ENCODE assay signal across 19 mouse cellular contexts in the genomic region with DNA sequence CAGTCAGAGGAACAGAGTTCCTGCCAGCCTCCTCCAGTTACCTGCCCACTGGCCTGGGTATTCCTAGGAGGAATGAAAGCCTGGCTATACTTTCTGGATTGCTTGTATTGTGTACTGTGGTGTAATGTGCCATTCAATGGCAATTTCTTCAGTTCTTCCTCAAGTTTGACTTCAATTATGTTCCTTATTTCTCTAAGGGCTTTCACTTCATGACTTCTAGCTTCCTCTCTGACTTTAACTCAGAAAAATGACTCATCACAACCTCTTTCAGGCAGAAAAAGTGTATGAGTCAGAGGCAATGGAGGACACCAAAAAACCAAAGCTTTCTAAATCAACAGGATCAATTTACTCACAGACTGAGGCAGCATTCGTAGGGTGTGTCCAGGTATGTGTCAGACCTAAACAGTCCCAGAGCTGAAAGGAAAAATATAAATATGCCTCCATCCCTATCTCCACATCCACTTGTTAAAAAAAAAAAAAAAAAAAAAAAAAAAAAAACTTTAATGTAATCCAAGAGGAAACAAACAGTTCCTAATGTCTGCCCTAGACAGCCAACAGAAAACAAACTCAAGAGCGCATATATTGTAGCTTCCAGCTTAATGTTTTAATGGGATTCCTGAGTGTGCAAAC.
A peak's percentile ranks its signal among the peaks of the same experiment; 100 is the strongest.
DNase-seq lines count a peak whose midpoint lies in the region; ATAC-seq and TF ChIP-seq lines count a peak whose summit lies in the region.
"Had no signal": no experiment of that assay in that cellular context is flagged by ENCODE, and none has a peak within 500 bp of the region (broad histone marks: within the 10 kb centered on the region; RNA-seq: fewer than 3 reads in every experiment).

No protein-coding gene starts in this region.

- no peaks in the 10 kb centered on the region for H3K4me1 ChIP-seq in CH12.LX (ENCODE audit: control insufficient read depth in 1 of 2, insufficient read depth in 2 of 2)
- no peaks in the 10 kb centered on the region for H3K4me1 ChIP-seq in thymus, adult 2 months (replicated peaks; ENCODE audit: control insufficient read depth, insufficient read depth, low read length)
- H3K4me1 ChIP-seq: embryonic facial prominence, embryonic 12.5 days; heart, embryonic 12.5 days; kidney, embryonic 15.5 days; liver, embryonic 12.5 days had no signal

- DNase-seq in 416B (ENCODE audit: low read depth) = peak; percentile 89
- DNase-seq in CH12.LX (ENCODE audit: extremely low read depth) = no peak
- DNase-seq in cerebellum, adult 9-10 months = no peak
- DNase-seq in thymus, adult 2 months = no peak
- no peak for DNase-seq in lung, postnatal 10 days
- DNase-seq: adrenal gland, adult 2 months; cerebellum, adult 11-12 months; heart, postnatal 36 days; layer of hippocampus, postnatal 36 days; left cerebral cortex, postnatal 4 days; lung, embryonic 14.5 days; right cerebral cortex, postnatal 14 days; thymus, postnatal 4 days had no signal

- TF ChIP-seq CTCF in CH12.LX (conservative IDR thresholded peaks at IDR 0.05 in 1 of 2, IDR thresholded peaks at IDR 0.05 in 1 of 2; ENCODE audit: low read depth in 2 of 2, low read length in 2 of 2) = no peak
- no peak for TF ChIP-seq CTCF in thymus, adult 2 months (IDR thresholded peaks at IDR 0.05; ENCODE audit: borderline replicate concordance, control insufficient read depth, extremely low read depth, insufficient read depth, low read length, poor library complexity)

- no peaks in the 10 kb centered on the region for H3K36me3 ChIP-seq in CH12.LX (replicated peaks in 1 of 2; ENCODE audit: control insufficient read depth in 1 of 2, insufficient read depth in 1 of 2, low read length in 1 of 2)
- no peaks in the 10 kb centered on the region for H3K36me3 ChIP-seq in thymus, adult 2 months (ENCODE audit: control insufficient read depth, insufficient read depth, low read length)
- H3K36me3 ChIP-seq: embryonic facial prominence, embryonic 12.5 days; heart, embryonic 12.5 days; kidney, embryonic 15.5 days; liver, embryonic 12.5 days had no signal

- dilution Hi-C loops in CH12.LX (cut with MboI; ENCODE audit: extremely low pct_ligation_motif_present, extremely low pct_unique_long_range_greater_than_20kb, low sequenced_read_pairs) = no loop called here

- no peak for TF ChIP-seq RAD21 in CH12.LX (IDR thresholded peaks at IDR 0.05; ENCODE audit: low read depth, low read length)

- no peak overlapping the region for H3K4me2 ChIP-seq in CH12.LX (ENCODE audit: insufficient read depth, low read depth, poor library complexity, severe bottlenecking)
- H3K4me2 ChIP-seq: embryonic facial prominence, embryonic 12.5 days; heart, embryonic 12.5 days; kidney, embryonic 15.5 days; liver, embryonic 12.5 days; lung, embryonic 14.5 days had no signal

- WGBS in thymus, adult 2 months = 94% methylated on average over 2 of the region's 2 CpGs

- TF ChIP-seq EP300 in CH12.LX (IDR thresholded peaks at IDR 0.05; ENCODE audit: low read length) = no peak

- no peak overlapping the region for H3K27ac ChIP-seq in CH12.LX (ENCODE audit: insufficient read depth, low read depth)
- no peak overlapping the region for H3K27ac ChIP-seq in thymus, adult 2 months (ENCODE audit: control insufficient read depth, insufficient read depth, low read length)
- H3K27ac ChIP-seq: embryonic facial prominence, embryonic 12.5 days; kidney, embryonic 15.5 days; liver, embryonic 12.5 days had no signal

- H3K27me3 ChIP-seq in CH12.LX (replicated peaks) = no peaks in the 10 kb centered on the region
- H3K27me3 ChIP-seq in thymus, adult 2 months (ENCODE audit: control insufficient read depth, insufficient read depth, low read length) = no peaks in the 10 kb centered on the region
- H3K27me3 ChIP-seq: embryonic facial prominence, embryonic 12.5 days; heart, embryonic 12.5 days; kidney, embryonic 15.5 days; liver, embryonic 12.5 days had no signal

- H3K9me3 ChIP-seq in CH12.LX (replicated peaks; ENCODE audit: low read length) = peaks cover 34% of the 10 kb centered on the region
- H3K9me3 ChIP-seq: embryonic facial prominence, embryonic 12.5 days; heart, embryonic 12.5 days; kidney, embryonic 15.5 days; liver, embryonic 12.5 days had no signal

- peak; percentile 80 for ATAC-seq in common myeloid progenitor, adult 5-6 weeks (replicated peaks; ENCODE audit: low read depth, poor library complexity, severe bottlenecking)
- peak; percentile 88 for ATAC-seq in megakaryocyte progenitor cell, adult 5-6 weeks (replicated peaks; ENCODE audit: poor library complexity)
- ATAC-seq: liver, embryonic 12.5 days had no signal

- TF ChIP-seq POLR2A in CH12.LX (IDR thresholded peaks at IDR 0.05; ENCODE audit: low read depth, low read length) = no peak
- no peak for TF ChIP-seq POLR2A in thymus, adult 2 months (IDR thresholded peaks at IDR 0.05; ENCODE audit: control insufficient read depth, extremely low read depth, insufficient read depth, low read length, poor library complexity)

- no peak overlapping the region for H3K4me3 ChIP-seq in CH12.LX (replicated peaks in 1 of 3; ENCODE audit: low read depth in 2 of 3, low read length in 2 of 3, poor library complexity in 1 of 3)
- H3K4me3 ChIP-seq in thymus, adult 2 months (ENCODE audit: control insufficient read depth, insufficient read depth, low read length) = no peak overlapping the region
- H3K4me3 ChIP-seq: embryonic facial prominence, embryonic 12.5 days; heart, embryonic 12.5 days; kidney, embryonic 15.5 days; liver, embryonic 12.5 days had no signal

- H3K9ac ChIP-seq in CH12.LX (ENCODE audit: insufficient read depth, low read depth) = no peak overlapping the region
- H3K9ac ChIP-seq: embryonic facial prominence, embryonic 12.5 days; heart, embryonic 12.5 days; kidney, embryonic 15.5 days; liver, embryonic 12.5 days; lung, embryonic 14.5 days had no signal

- in situ Hi-C loops in CH12.LX (cut with MboI; ENCODE audit: low pct_ligation_motif_present, low pct_unique_long_range_greater_than_20kb, low sequenced_read_pairs) = no loop called here

- no peaks in the 10 kb centered on the region for H3K79me2 ChIP-seq in CH12.LX (replicated peaks; ENCODE audit: control insufficient read depth, extremely low read depth, insufficient read depth, poor library complexity, severe bottlenecking)

TF ChIP-seq in CH12.LX, 34 proteins besides CTCF, POLR2A, EP300 and RAD21:
- TF ChIP-seq ZMIZ1 (IDR thresholded peaks at IDR 0.05; ENCODE audit: low read depth, low read length) (no peak), MYC (IDR thresholded peaks at IDR 0.05; ENCODE audit: low read depth, low read length) (no peak), ETS1 (conservative IDR thresholded peaks at IDR 0.05; ENCODE audit: low read depth, low read length) (no peak), CHD2 (IDR thresholded peaks at IDR 0.05; ENCODE audit: low read length) (no peak), JUND (conservative IDR thresholded peaks at IDR 0.05; ENCODE audit: low read depth, low read length) (0 out of 2 replicates have a peak, but pooled peaks have one; percentile 9), UBTF (IDR thresholded peaks at IDR 0.05; ENCODE audit: low read depth, low read length) (no peak), MAFK (IDR thresholded peaks at IDR 0.05; ENCODE audit: insufficient replicate concordance, low read length) (no peak)
